Mouse (Mus musculus): ENCODE measurements at regions not wholly inside any gene's neighbourhood (a gene's known extent, or its start where the extent isn't known, plus 50 kb on each side); places are given as distances from the start of the nearest gene placed in this dataset.
A peak's percentile ranks its signal among the peaks of the same experiment; 100 is the strongest.
"Not testable (repeated sequence)": the region's sequence is repeated elsewhere in the genome, so short reads cannot be mapped to it uniquely, and the experiment has no call there.

DNA sequence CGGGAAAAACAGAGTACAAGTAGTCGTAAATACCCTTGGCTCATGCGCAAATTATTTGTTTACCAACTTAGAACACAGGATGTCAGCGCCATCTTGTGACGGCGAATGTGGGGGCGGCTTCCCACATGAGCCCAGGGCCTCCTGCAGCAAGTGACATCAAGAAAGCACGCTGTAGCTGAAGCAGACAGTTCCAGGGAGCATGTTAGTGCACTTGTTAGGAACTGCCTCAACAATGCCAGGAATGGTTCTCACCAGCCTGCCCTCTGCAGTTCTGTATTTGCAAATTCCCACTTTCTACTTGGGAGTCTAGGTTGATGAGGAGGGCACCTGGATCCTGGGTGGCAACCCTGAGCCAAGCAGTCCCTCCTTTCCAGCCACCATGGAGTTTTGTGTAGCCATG is 157.2 kb upstream of the Frmd6 start:
- 95% methylated on average over 7 of the region's 8 CpGs for WGBS
- ATAC-seq (ENCODE audit: insufficient number of reproducible peaks, low FRiP score); H3K27ac ChIP-seq (ENCODE audit: poor library complexity, severe bottlenecking); H3K27me3 ChIP-seq (replicated peaks); H3K4me1 ChIP-seq (replicated peaks); H3K4me2 ChIP-seq; H3K4me3 ChIP-seq; H3K9ac ChIP-seq; H3K9me3 ChIP-seq (replicated peaks); H3K36me3 ChIP-seq: not testable (repeated sequence)

DNA sequence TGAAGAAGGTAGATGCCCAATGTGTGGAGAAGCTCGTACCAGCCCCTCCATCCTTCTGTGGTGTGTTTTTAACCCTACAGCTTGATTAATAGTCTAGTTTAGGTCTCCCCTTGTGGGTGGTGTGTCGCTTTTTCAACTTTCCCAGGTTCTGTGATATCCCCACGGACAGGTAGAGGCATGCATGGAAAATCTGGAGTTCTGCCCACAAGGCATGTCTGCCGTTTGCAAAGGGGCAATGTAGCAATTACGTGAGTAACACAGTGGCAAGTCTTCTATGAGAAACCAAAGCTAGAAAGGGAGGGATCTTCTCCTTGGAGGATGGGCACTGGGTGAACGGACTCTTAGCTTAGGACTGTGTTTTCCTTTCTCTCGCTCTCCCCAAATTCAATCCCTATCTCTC is 153.2 kb upstream of the Frmd6 start:
- ATAC-seq (ENCODE audit: insufficient number of reproducible peaks, low FRiP score): no peak
- 0 out of 2 replicates have a peak, but pooled peaks cover 4% of the 10 kb centered on the region for H3K9me3 ChIP-seq (replicated peaks)
- H3K27me3 ChIP-seq (replicated peaks): no peaks in the 10 kb centered on the region
- whole genome bisulfite sequencing: 78% methylated on average over 7 of the region's 7 CpGs
- no peak overlapping the region for H3K27ac ChIP-seq (ENCODE audit: poor library complexity, severe bottlenecking)
- no peaks in the 10 kb centered on the region for H3K36me3 ChIP-seq
- no peaks in the 10 kb centered on the region for H3K4me1 ChIP-seq (replicated peaks)
- no peak overlapping the region for H3K9ac ChIP-seq
- no peak overlapping the region for H3K4me2 ChIP-seq
- no peak overlapping the region for H3K4me3 ChIP-seq

DNA sequence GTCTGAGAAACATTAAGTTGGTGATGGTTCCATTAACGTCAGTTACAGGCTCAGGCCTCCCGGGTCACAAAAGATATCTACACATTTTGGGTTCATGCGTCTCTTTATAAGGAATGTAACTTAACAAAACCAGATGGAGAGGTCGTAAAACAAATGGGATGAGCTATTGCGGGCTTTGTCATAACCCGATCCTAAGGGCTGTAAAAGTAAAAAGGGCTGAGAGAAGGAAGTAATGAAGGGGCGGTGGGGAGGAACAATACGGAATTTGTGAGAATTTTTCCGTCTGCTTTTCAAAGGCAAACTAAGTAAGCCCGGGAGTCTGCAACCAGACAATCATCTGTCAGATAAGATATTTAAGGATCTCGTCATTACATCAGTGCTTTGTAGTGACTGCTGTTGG is 152.1 kb upstream of the Frmd6 start:
- 68% methylated on average over 11 of the region's 11 CpGs for WGBS

DNA sequence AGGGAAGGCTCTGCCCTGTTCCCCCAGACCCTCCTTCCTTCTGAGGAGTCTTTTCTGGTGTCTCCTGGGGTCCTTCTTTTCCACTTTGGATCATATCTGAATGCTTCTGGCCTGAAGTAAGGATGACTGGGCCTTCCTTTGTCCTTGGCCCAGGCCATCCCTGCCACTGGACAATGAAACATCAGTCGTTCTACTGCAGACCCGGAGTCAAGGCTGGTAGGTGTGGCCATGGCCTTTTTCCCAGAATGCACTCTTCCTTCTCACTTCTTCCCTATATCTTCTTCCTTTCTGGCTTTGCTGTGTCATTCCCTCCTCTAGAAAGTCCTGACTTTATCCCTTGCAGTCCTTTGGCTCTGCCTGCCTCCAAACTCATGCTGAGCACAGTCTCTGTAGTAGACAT is 151.2 kb upstream of the Frmd6 start:
- no peaks in the 10 kb centered on the region for H3K4me1 ChIP-seq (replicated peaks)
- H3K36me3 ChIP-seq: no peaks in the 10 kb centered on the region
- H3K9me3 ChIP-seq (replicated peaks): 0 out of 2 replicates have a peak, but pooled peaks cover 10% of the 10 kb centered on the region
- H3K9ac ChIP-seq: no peak overlapping the region
- H3K27me3 ChIP-seq (replicated peaks): no peaks in the 10 kb centered on the region
- 74% methylated on average over 2 of the region's 2 CpGs for WGBS
- no peak overlapping the region for H3K27ac ChIP-seq (ENCODE audit: poor library complexity, severe bottlenecking)
- ATAC-seq (ENCODE audit: insufficient number of reproducible peaks, low FRiP score): no peak
- H3K4me3 ChIP-seq: no peak overlapping the region
- H3K4me2 ChIP-seq: no peak overlapping the region

More for the DNA sequence above, 152.1 kb upstream of the Frmd6 start:
- Histone ChIP-seq H3K27ac (ENCODE audit: poor library complexity, severe bottlenecking) (no peak overlapping the region), H3K36me3 (no peaks in the 10 kb centered on the region), H3K9me3 (replicated peaks) (0 out of 2 replicates have a peak, but pooled peaks cover 10% of the 10 kb centered on the region), H3K27me3 (replicated peaks) (no peaks in the 10 kb centered on the region), H3K4me3 (no peak overlapping the region), H3K4me1 (replicated peaks) (no peaks in the 10 kb centered on the region), H3K9ac (no peak overlapping the region), H3K4me2 (no peak overlapping the region)
- ATAC-seq (ENCODE audit: insufficient number of reproducible peaks, low FRiP score): no peak

DNA sequence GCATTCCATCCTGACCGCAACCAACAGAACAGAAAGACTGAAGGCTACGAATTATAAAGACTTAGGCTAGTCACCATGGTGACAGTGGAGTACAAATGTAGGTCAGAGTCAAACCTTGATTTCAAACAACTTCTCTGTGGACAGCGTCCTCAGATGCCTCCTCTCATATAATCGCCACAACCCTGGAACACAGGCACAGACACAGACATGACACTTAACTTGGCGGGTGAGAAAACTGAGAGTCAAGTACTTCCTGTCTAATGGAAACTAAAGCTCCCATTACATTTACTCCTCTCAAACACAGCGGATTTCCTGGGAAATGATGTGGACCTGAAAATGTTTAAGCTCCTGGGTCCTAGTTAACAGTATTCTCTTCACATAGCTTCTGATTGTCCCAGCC is 149.5 kb upstream of the Frmd6 start:
- Histone ChIP-seq H3K36me3 (no peaks in the 10 kb centered on the region), H3K4me3 (no peak overlapping the region), H3K27ac (ENCODE audit: poor library complexity, severe bottlenecking) (no peak overlapping the region), H3K4me2 (no peak overlapping the region), H3K4me1 (replicated peaks) (peaks cover 6% of the 10 kb centered on the region), H3K9me3 (replicated peaks) (0 out of 2 replicates have a peak, but pooled peaks cover 8% of the 10 kb centered on the region), H3K9ac (no peak overlapping the region), H3K27me3 (replicated peaks) (no peaks in the 10 kb centered on the region)
- no peak for ATAC-seq (ENCODE audit: insufficient number of reproducible peaks, low FRiP score)
- 78% methylated on average over 6 of the region's 6 CpGs for WGBS

DNA sequence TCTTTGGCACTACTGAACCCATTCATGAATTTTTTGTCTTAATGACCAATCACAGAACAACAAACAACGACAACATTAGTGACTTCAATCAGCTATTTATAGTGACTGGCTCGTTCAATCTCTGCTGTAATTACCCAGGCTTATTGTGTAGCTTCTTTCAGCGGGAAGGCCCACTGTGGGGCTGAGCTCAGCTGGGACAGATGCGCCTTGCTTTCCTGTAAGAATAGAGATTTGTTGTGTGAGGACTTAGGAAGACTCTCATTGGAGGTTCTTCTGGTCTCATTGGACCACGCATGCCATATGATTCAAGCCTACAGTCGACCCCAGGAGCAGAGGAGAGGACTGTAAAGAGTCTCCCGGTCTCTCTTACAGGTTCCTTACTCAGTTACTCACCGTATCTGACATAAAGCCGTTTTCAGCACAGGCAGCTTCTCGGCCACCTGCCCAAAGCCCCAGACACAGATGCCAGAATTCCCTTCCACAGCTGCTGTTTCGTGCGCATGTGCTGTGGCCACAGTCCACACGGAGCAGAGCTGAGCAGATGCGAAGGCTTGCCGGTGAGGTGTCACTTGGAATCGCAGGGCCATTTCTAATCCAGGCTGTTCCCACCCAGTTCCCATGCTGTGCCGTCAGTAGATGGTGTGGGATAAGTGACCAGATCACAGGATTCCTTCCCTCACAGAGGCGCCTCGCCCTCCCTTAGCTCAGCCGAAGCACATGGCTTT is 145.5 kb upstream of the Frmd6 start:
- Histone ChIP-seq H3K4me2 (no peak overlapping the region), H3K4me1 (replicated peaks) (peaks cover 20% of the 10 kb centered on the region), H3K27me3 (replicated peaks) (no peaks in the 10 kb centered on the region), H3K9me3 (replicated peaks) (0 out of 2 replicates have a peak, but pooled peaks cover 6% of the 10 kb centered on the region), H3K4me3 (no peak overlapping the region), H3K27ac (ENCODE audit: poor library complexity, severe bottlenecking) (no peak overlapping the region), H3K9ac (no peak overlapping the region), H3K36me3 (no peaks in the 10 kb centered on the region)
- ATAC-seq (ENCODE audit: insufficient number of reproducible peaks, low FRiP score): no peak
- WGBS: 57% methylated on average over 20 of the region's 20 CpGs

DNA sequence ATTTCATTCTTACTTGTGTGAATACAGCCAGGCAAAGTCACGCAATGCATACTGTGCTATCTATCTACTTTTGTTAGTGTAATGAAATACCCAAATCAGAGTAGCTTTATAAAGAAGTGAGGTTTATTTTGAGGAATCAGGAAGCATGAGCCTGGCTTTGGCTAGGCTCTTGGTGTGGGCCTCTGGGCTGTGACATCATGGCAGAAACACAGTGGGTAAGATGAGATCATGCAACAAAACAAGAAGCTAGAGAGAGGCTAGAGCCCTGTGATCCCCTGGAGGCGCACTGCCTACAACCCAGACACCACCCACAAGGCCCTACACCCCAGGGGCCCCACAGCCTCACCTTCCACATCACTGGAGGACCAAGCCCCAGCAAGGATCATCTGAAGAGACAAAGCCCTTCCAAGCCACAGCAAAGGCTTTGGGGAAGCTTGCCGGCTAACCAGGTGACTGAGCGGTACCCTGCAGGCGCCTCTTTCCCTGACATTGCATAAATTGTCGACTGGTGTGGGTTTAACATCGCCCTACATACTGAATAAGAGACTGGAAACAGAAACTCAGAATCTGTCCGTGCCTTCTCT is 143.8 kb upstream of the Frmd6 start:
- H3K36me3 ChIP-seq: no peaks in the 10 kb centered on the region
- H3K9me3 ChIP-seq (replicated peaks): 0 out of 2 replicates have a peak, but pooled peaks cover 6% of the 10 kb centered on the region
- no peak overlapping the region for H3K27ac ChIP-seq (ENCODE audit: poor library complexity, severe bottlenecking)
- 85% methylated on average over 8 of the region's 8 CpGs for WGBS
- peaks cover 30% of the 10 kb centered on the region for H3K4me1 ChIP-seq (replicated peaks)
- no peak overlapping the region for H3K9ac ChIP-seq
- no peak for ATAC-seq (ENCODE audit: insufficient number of reproducible peaks, low FRiP score)
- no peaks in the 10 kb centered on the region for H3K27me3 ChIP-seq (replicated peaks)
- H3K4me2 ChIP-seq: no peak overlapping the region
- H3K4me3 ChIP-seq: no peak overlapping the region

DNA sequence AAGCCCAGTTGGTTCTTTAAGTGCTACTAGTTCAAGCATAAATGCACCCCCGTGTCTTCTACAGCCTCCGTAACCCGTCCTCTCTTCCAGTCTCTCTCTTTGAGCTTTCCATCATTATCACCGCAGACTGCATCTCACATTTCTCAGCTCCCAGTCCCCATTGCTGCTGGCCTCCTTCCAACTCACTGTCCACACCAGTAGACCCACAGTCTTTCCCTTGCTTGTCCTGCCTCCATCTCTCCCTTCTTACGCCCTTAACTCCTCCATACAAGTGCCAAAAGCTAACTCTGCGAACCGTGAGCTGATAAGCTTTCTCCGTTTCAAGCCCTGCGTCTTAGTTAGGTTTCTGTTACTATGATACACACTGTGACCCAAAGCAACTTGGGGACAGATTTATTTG is 141.0 kb upstream of the Frmd6 start:
- Histone ChIP-seq H3K9me3 (replicated peaks) (no peaks in the 10 kb centered on the region), H3K27ac (ENCODE audit: poor library complexity, severe bottlenecking) (peak overlapping the region; percentile 0; the same call in 1 of the 2 replicates), H3K27me3 (replicated peaks) (no peaks in the 10 kb centered on the region), H3K4me1 (replicated peaks) (peaks cover 46% of the 10 kb centered on the region), H3K4me2 (peak overlapping the region; percentile 32), H3K9ac (no peak overlapping the region), H3K4me3 (no peak overlapping the region), H3K36me3 (no peaks in the 10 kb centered on the region)
- ATAC-seq (ENCODE audit: insufficient number of reproducible peaks, low FRiP score): 0 out of 2 replicates have a peak, but pooled peaks have one; percentile 45
- WGBS: 22% methylated on average over 9 of the region's 9 CpGs

DNA sequence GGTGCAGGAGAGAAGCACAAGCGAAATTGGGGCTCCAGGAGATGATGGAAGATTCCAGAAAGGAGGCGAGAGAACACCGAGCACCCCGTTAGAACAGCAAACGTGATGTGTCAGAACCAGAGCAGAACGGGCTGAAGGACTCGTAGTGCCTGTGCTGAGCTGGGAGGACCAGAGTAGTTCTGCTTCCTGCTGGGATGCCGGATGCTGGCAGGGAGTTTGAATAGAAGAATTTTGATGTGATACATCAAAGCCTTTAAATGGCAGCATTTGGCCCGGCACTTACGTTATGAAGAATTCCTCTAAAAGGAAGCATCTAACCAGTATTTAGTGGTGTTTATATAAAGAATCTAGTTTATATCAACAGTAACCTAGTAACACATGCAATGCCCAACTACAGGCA is 139.9 kb upstream of the Frmd6 start:
- Histone ChIP-seq H3K27me3 (replicated peaks) (no peaks in the 10 kb centered on the region), H3K4me2 (no peak overlapping the region), H3K36me3 (no peaks in the 10 kb centered on the region), H3K9me3 (replicated peaks) (no peaks in the 10 kb centered on the region), H3K9ac (no peak overlapping the region), H3K4me3 (no peak overlapping the region), H3K4me1 (replicated peaks) (peaks cover 51% of the 10 kb centered on the region), H3K27ac (ENCODE audit: poor library complexity, severe bottlenecking) (no peak overlapping the region)
- no peak for ATAC-seq (ENCODE audit: insufficient number of reproducible peaks, low FRiP score)
- WGBS: 78% methylated on average over 10 of the region's 10 CpGs

DNA sequence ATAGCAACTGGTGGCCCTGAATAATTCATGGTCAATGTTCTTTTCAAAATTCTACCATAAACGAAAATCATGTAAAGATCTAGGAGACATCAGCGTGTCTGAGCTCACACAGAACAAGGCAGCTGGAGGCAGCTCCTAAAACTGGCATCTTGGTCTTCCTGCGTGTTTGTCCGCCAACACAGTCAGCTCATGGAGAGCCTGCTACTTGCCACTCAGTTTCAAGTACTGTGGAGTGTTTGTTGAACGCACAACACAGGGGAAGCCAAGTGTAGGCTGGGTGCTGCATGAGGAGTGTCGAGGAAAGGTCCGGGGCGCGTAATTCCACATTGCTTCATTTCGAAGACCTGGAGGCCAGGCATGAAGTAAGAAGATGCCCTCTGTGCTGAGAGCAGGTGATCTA is 139.0 kb upstream of the Frmd6 start:
- no peaks in the 10 kb centered on the region for H3K9me3 ChIP-seq (replicated peaks)
- no peaks in the 10 kb centered on the region for H3K36me3 ChIP-seq
- ATAC-seq (ENCODE audit: insufficient number of reproducible peaks, low FRiP score): no peak
- no peak overlapping the region for H3K4me3 ChIP-seq
- WGBS: 78% methylated on average over 10 of the region's 10 CpGs
- H3K9ac ChIP-seq: no peak overlapping the region
- H3K27ac ChIP-seq (ENCODE audit: poor library complexity, severe bottlenecking): no peak overlapping the region
- H3K4me2 ChIP-seq: no peak overlapping the region
- H3K4me1 ChIP-seq (replicated peaks): peaks cover 54% of the 10 kb centered on the region
- H3K27me3 ChIP-seq (replicated peaks): no peaks in the 10 kb centered on the region

DNA sequence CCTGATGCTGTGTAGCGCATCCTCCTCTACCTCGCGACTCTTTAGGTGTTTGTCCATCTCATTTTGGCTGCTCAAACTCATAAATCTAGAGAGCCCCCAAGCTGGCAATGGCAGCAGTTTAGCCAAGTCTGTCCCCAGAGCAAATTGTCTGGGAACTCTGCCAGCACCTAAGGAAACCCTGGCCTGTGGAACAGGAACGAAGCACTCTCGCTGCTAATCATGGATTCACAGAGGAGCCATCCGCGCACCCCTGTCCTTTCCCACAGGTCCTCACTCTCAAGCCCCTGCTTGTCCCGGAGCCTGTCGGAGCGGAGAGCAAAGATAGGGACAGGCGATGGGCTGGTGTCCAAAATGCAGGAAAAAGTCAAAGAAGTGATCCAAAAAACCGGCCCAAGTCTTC is 138.3 kb upstream of the Frmd6 start:
- no peaks in the 10 kb centered on the region for H3K36me3 ChIP-seq
- peaks cover 51% of the 10 kb centered on the region for H3K4me1 ChIP-seq (replicated peaks)
- H3K9ac ChIP-seq: peak overlapping the region; percentile 2; the same call in 1 of the 2 replicates
- H3K9me3 ChIP-seq (replicated peaks): no peaks in the 10 kb centered on the region
- no peaks in the 10 kb centered on the region for H3K27me3 ChIP-seq (replicated peaks)
- 58% methylated on average over 12 of the region's 12 CpGs for WGBS
- no peak overlapping the region for H3K4me3 ChIP-seq
- H3K4me2 ChIP-seq: no peak overlapping the region
- H3K27ac ChIP-seq (ENCODE audit: poor library complexity, severe bottlenecking): no peak overlapping the region
- no peak for ATAC-seq (ENCODE audit: insufficient number of reproducible peaks, low FRiP score)

All from heart, embryonic 12.5 days (tissue).